Mouse (Mus musculus): ENCODE results near the gene Inppl1. TPM values are rescaled to one million over a fixed set of nuclear protein-coding genes. Genes with fewer than 3 reads are reported as not detected.
A peak's percentile ranks its signal among the peaks of the same experiment; 100 is the strongest.

The Inppl1 gene
- polyA plus RNA-seq, 1 experiment from 2014 or later, result 6.9 TPM

DNA sequence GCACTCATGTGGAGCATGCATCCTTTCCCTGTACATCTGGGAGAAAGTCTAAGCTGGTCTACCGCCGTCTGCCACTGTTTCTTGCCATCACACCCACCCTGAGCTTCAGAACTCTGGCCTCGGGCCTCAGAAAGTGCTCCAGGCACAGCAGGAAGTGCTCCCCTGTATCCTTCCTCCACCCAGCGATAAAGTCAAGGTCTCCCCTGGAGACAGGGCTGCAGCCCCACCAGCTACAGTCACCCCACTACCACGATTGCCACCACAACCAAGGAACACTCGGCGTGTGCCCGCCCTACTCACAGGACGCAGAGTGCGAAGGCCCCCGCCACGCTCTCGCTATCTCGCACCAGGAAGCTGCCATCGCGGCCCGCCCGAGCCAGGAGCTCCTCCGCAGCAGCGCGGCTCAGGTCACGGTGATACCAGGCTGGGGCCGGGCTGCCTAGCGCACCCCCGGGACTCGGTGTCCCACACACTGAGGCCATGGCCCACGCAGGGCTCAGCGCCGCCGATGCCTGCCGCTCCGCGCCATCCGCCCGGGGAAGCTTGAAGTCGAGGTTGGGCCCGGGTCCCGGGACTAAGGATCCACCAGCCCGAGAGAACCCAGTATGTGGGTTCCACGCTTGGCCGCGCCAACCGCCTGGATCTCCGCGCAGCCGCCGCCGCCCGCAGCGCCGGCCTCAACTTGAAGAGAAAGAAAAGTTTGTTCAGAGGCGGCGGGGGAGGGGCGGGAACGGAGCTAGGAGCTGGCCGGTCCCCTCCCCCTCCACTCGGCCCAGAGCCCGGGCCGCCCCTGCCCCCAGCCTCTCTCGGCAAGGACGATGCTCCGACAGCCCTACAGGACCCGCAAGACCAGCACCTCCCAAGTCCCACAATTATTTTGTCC, 1.5 kb downstream of the Inppl1 start:
- Histone ChIP-seq H3K27me3 (replicated peaks) (peaks cover 60% of the 10 kb centered on the region), H3K9ac (peak overlapping the region; percentile 75), H3K4me1 (peaks cover 31% of the 10 kb centered on the region), H3K4me3 (peak overlapping the region; percentile 64), H3K27ac (peak overlapping the region; percentile 74), H3K4me2 (peak overlapping the region; percentile 88), H3K9me3 (replicated peaks) (no peaks in the 10 kb centered on the region), H3K36me3 (peaks cover 21% of the 10 kb centered on the region)
- ATAC-seq, result peak; percentile 44
- under 1% methylated on average over 62 of the region's 63 CpGs for WGBS (ENCODE audit: insufficient replicate concordance)

DNA sequence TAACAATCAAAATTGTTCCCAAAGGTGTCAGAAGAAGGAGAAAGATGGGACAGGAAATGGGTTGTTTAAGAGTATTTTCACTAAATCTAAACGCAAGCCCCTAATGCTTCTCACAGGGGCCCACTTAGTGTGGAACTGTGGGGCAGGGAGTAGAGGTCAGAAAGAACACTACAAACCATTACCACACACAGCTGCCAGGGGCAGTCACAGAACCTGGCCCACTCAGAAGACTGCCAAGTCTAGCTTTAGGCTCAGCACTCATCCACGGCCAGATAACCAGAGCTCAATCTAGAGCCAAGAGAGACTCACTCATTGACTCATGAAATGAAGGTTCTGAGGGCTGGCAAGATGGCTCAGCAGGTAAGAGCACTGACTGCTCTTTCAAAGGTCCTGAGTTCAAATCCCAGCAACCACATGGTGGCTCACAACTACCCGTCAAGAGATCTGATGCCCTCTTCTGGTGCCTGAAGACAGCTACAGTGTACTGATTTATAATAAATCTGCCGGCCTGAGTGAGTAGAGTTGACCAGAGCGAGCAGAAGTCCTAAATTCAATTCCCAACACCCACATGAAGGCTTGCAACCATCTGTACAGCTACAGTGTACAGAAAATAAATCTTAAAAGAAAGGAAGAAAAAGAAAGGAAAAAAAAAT, 2.4 kb downstream of the Inppl1 start:
- H3K4me1 ChIP-seq, result peaks cover 31% of the 10 kb centered on the region
- H3K4me2 ChIP-seq, result peak overlapping the region; percentile 88
- H3K9me3 ChIP-seq (replicated peaks), result no peaks in the 10 kb centered on the region
- 52% methylated on average over 5 of the region's 5 CpGs for WGBS (ENCODE audit: insufficient replicate concordance)
- H3K4me3 ChIP-seq, result peak overlapping the region; percentile 64
- H3K27me3 ChIP-seq (replicated peaks), result peaks cover 58% of the 10 kb centered on the region
- H3K27ac ChIP-seq, result no peak overlapping the region
- no peak for ATAC-seq
- peaks cover 30% of the 10 kb centered on the region for H3K36me3 ChIP-seq
- H3K9ac ChIP-seq, result 0 out of 2 replicates have a peak overlapping the region, but pooled peaks have one; percentile 75

GRCm38 (mm10) chr7:101834903-101835302, 3.1 kb downstream of the Inppl1 start:
- WGBS (ENCODE audit: insufficient replicate concordance), result 63% methylated on average over 3 of the region's 3 CpGs
- Histone ChIP-seq H3K4me3 (no peak overlapping the region), H3K36me3 (peaks cover 37% of the 10 kb centered on the region), H3K27me3 (replicated peaks) (peaks cover 51% of the 10 kb centered on the region), H3K9ac (no peak overlapping the region), H3K4me2 (peak overlapping the region; percentile 88; the same call in 1 of the 2 replicates), H3K4me1 (peaks cover 31% of the 10 kb centered on the region), H3K9me3 (replicated peaks) (no peaks in the 10 kb centered on the region), H3K27ac (no peak overlapping the region)
- no peak for ATAC-seq

GRCm38 (mm10) chr7:101833916-101834584, 4.0 kb downstream of the Inppl1 start:
- peaks cover 43% of the 10 kb centered on the region for H3K27me3 ChIP-seq (replicated peaks)
- H3K9ac ChIP-seq, result no peak overlapping the region
- no peak overlapping the region for H3K4me2 ChIP-seq
- H3K27ac ChIP-seq, result no peak overlapping the region
- no peaks in the 10 kb centered on the region for H3K9me3 ChIP-seq (replicated peaks)
- WGBS (ENCODE audit: insufficient replicate concordance), result 58% methylated on average over 3 of the region's 3 CpGs
- H3K36me3 ChIP-seq, result peaks cover 45% of the 10 kb centered on the region
- peaks cover 31% of the 10 kb centered on the region for H3K4me1 ChIP-seq
- no peak overlapping the region for H3K4me3 ChIP-seq
- ATAC-seq, result no peak

- H3K36me3 ChIP-seq, result peaks cover 52% of the 10 kb centered on the region
- 66% methylated on average over 5 of the region's 5 CpGs for WGBS (ENCODE audit: insufficient replicate concordance)
- H3K9ac ChIP-seq, result no peak overlapping the region
- ATAC-seq, result no peak
- peaks cover 31% of the 10 kb centered on the region for H3K4me1 ChIP-seq
- H3K4me3 ChIP-seq, result no peak overlapping the region
- no peak overlapping the region for H3K27ac ChIP-seq
- H3K9me3 ChIP-seq (replicated peaks), result no peaks in the 10 kb centered on the region
- H3K4me2 ChIP-seq, result no peak overlapping the region
- peaks cover 36% of the 10 kb centered on the region for H3K27me3 ChIP-seq (replicated peaks)
These were observed 4.7 kb downstream of the Inppl1 start for GRCm38 (mm10) chr7:101833352-101833751.

- H3K9me3 ChIP-seq (replicated peaks), result no peaks in the 10 kb centered on the region
- H3K4me3 ChIP-seq, result no peak overlapping the region
- 79% methylated on average over 4 of the region's 4 CpGs for WGBS (ENCODE audit: insufficient replicate concordance)
- H3K27me3 ChIP-seq (replicated peaks), result peaks cover 26% of the 10 kb centered on the region
- peaks cover 62% of the 10 kb centered on the region for H3K36me3 ChIP-seq
- H3K4me2 ChIP-seq, result no peak overlapping the region
- H3K27ac ChIP-seq, result no peak overlapping the region
- no peak for ATAC-seq
- peaks cover 22% of the 10 kb centered on the region for H3K4me1 ChIP-seq
- H3K9ac ChIP-seq, result no peak overlapping the region
These were observed 5.7 kb downstream of the Inppl1 start for GRCm38 (mm10) chr7:101832372-101832771.

DNA sequence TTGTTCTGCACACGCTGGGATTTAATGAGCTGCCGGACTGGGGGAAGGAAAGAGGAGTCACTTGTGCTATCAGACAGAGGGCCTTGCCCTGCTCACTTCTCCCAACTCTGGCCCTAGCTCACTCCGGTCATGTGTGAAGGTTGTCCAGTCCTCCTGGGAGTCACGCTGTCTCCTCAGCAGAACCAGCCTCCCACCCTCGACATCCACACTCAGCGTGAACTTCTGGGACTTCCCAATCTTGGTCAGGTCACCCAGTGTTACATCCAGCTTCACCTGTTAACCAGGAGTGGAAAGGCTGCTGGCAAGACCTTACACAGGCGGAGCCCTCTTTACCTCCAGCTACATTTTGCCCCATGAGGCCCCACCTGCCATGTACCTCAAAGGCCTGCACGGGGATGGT, 6.6 kb downstream of the Inppl1 start:
- 75% methylated on average over 8 of the region's 8 CpGs for WGBS (ENCODE audit: insufficient replicate concordance)
- ATAC-seq, result no peak

GRCm38 (mm10) chr7:101830373-101830772, 7.7 kb downstream of the Inppl1 start:
- no peaks in the 10 kb centered on the region for H3K9me3 ChIP-seq (replicated peaks)
- peaks cover 80% of the 10 kb centered on the region for H3K36me3 ChIP-seq
- 74% methylated on average over 3 of the region's 3 CpGs for WGBS (ENCODE audit: insufficient replicate concordance)
- no peak overlapping the region for H3K4me3 ChIP-seq
- no peak overlapping the region for H3K4me2 ChIP-seq
- ATAC-seq, result no peak
- H3K4me1 ChIP-seq, result 0 out of 2 replicates have a peak, but pooled peaks cover 2% of the 10 kb centered on the region
- no peak overlapping the region for H3K27ac ChIP-seq
- H3K27me3 ChIP-seq (replicated peaks), result peaks cover 6% of the 10 kb centered on the region
- H3K9ac ChIP-seq, result no peak overlapping the region

More for the DNA sequence above, 6.6 kb downstream of the Inppl1 start:
- H3K4me2 ChIP-seq, result no peak overlapping the region
- no peak overlapping the region for H3K4me3 ChIP-seq
- H3K27ac ChIP-seq, result no peak overlapping the region
- H3K9ac ChIP-seq, result no peak overlapping the region
- H3K9me3 ChIP-seq (replicated peaks), result no peaks in the 10 kb centered on the region
- peaks cover 13% of the 10 kb centered on the region; the same call in 1 of the 2 replicates for H3K4me1 ChIP-seq
- H3K27me3 ChIP-seq (replicated peaks), result peaks cover 17% of the 10 kb centered on the region
- H3K36me3 ChIP-seq, result peaks cover 72% of the 10 kb centered on the region

DNA sequence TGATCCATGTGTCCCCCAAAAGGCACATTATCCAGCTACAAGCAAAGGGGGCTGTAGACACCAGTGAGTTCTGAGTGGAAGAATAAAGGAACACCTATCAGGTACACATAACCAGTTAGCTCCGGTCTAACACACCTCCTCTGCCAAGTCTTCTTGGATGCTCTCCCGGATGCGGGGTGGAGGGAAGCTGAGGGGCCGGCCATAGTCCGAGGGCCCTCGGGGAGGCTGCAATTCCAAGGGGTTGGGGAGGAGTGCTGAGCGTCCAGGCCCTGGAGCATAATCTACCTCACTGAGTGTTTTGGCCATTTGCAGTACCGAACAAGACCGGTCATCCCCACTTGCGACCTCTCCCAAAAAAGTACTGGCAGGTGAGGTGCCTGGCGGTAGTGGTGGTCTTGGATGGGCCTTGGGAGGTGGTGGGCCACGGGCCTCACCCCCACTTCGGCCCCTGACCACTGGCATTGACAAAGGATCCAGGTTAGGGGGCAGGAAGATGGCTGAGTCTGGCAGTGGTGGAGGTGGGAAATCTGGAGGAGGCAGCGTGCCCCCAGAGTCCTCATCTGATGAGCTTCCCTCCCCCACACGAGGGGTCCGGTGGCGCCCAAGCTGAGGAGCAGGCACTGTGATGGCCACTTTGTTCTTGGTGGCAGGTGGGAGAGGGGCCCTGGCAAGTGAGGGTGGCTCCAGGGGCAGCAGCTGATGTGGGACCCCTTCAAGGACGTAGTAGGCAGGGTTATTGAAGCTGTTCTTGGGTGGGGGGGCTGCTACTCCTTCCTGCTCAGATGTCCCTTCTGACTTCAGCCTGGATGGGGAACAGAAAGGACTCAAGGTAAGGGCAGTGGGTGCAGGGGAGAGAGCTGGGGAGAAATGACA, 14.0 kb downstream of the Inppl1 start:
- 80% methylated on average over 18 of the region's 18 CpGs for WGBS (ENCODE audit: insufficient replicate concordance)
- H3K4me2 ChIP-seq, result no peak overlapping the region
- H3K4me1 ChIP-seq, result peaks cover 11% of the 10 kb centered on the region
- no peak for ATAC-seq
- H3K27ac ChIP-seq, result no peak overlapping the region
- H3K27me3 ChIP-seq (replicated peaks), result peaks cover 55% of the 10 kb centered on the region
- H3K9ac ChIP-seq, result no peak overlapping the region
- peaks cover 44% of the 10 kb centered on the region for H3K36me3 ChIP-seq
- no peak overlapping the region for H3K4me3 ChIP-seq
- H3K9me3 ChIP-seq (replicated peaks), result no peaks in the 10 kb centered on the region

- no peak overlapping the region for H3K9ac ChIP-seq
- no peak overlapping the region for H3K4me3 ChIP-seq
- H3K9me3 ChIP-seq (replicated peaks), result no peaks in the 10 kb centered on the region
- peaks cover 64% of the 10 kb centered on the region for H3K27me3 ChIP-seq (replicated peaks)
- H3K4me1 ChIP-seq, result peaks cover 11% of the 10 kb centered on the region
- no peak overlapping the region for H3K27ac ChIP-seq
- no peak overlapping the region for H3K4me2 ChIP-seq
- no peak for ATAC-seq
- WGBS (ENCODE audit: insufficient replicate concordance), result 45% methylated on average over 32 of the region's 32 CpGs
- peaks cover 36% of the 10 kb centered on the region for H3K36me3 ChIP-seq
These were observed 14.9 kb downstream of the Inppl1 start for GRCm38 (mm10) chr7:101822836-101823757.
